Mouse (Mus musculus): Measurements from ENCODE around the gene Naa10.

Gene Naa10

DNA sequence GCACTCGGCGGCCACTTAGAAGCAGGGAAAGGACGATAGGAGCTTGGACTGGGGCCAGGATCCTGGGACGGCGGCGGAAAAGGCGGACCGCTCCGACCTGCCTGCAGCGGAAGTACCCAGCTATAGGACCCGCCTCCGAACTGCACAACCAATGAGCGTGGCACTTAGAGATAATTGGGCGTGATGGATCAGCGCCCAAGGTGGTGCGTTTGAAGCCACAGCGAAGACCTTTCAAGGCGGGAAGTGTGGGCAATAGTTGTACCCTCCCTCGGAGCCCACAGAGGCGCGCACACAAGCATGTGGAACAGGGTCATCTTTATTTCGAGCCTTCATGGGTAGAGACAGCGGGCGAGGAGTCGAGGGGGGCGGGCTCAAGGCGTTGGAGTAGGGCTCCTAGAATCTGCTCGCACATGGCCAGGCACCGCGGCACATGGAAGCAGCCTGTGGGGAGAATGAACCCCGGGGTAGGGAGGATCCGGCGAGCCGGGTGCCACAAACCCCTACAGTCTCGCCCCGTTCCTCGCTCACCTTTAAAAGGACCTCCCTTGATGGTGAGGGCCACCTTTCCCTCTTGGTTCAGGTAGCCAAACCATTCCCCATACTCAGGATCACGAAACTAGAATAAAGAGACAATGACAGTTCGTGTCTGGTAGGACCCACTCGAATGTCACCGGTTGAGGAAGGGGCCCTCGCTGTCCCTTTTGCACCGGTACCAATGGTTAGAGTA lies at the start of gene Naa10, which contains the start of gene Arhgap4:
Gene Naa10 (minus strand): TSS at position 122 of the 727 bp plus-strand sequence.
Gene Arhgap4 (minus strand): TSS at position 48 of the 727 bp plus-strand sequence.
- peak; percentile 89 for DNase-seq (ENCODE audit: low read depth, low spot score)

DNA sequence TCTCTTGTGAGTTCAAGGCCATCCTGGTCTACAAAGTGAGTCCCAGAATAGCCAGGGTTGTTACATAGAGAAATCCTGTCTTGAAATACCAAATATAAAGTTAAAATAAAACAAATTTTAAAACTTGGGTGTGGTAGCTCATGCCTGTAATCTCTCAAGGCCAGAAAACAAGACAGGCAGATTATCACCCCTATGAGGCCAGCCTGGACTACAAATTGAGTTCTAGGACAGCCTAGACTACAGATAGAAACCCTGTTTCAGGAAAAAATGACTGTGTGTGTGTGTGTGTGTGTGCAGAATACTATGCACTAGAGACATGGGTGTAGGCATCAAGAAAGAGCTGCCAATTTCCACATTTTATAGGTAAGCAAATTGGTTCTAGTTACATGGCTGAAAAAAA lies 49.0 kb upstream of the Naa10 start:
- DNase-seq (ENCODE audit: low read depth, low spot score): no peak

DNA sequence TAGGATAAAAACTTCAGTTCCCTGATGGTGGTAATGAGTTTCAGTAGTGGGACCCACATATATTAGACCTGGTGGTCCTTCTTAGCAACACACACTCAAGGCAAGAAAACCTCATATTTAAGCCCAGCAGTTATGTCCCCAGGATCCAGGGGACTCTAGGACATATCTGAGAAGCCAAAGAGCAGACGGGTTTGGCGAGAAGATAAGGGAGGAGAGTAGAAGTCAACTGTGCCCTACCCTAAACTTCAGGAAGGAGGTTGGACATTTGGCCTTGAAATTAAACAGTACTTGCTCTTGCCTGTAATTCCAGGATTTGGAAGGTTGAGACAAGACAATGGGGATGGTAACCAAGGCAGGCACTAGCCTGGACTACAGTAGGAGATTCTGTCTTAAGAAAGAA lies 48.0 kb upstream of the Naa10 start:
- DNase-seq (ENCODE audit: low read depth, low spot score): no peak

DNA sequence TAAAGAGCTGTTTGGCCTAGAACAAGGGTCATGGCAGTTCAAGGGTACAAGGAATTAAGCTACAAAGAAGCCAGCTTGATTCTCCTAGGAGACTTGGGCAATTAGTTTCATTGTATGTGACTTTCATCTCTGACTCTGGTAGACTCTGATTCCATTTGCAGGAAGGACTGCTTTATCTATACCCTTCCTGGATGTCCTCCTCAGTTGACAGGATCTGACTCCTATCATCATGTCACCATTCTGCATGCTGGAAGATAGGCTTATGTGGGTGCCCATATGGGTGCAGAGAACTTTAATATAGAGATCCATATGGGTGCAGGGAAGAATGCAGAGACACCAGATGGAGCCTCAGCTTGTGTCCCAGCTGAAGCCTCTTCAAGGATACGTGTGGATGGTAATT lies 47.4 kb upstream of the Naa10 start:
- no peak for DNase-seq (ENCODE audit: low read depth, low spot score)

DNA sequence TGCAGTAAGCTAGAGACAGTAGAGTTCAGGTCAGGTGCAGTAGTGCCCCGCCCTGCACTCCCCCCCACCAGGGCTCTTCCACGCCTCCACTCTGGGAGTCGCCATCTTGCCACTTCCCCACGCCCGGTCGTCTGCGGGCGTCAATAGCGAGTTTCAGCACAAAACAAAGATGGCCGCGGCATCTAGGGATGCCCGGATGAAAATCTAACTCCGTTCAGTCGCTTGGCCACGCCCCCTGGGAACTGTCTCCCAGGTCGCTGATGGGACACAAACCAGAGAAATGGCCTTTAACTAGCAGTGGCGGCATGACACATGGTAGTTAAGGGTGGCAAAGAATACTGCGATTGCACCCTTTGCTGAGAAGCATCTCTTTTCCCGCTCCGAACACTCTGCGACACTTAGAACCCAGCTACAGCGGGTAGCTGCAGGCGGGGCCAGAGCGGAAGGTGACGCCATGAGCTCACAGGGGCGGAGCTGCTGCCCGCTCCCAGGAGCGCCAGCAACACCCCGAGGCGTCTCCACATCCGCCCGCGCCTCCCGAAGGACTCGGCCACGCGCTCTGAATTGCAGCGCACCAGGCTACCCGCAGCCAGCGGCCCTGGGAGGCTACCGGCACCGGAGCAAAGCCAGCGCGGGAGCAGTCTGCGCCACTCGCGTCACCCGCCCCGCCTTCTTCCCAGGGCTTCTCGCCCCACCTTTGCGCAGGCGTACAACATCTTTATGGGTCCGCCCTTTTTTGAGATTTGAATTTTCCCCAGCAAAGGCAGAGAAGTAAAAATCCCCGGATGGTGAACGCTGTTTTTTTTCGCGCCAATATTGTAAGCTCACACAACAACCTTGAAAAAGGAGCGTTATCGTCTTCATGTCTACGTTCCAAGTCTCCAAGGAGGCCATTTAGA lies 45.7 kb upstream of the Naa10 start:
- DNase-seq (ENCODE audit: low read depth, low spot score): peak; percentile 93

DNA sequence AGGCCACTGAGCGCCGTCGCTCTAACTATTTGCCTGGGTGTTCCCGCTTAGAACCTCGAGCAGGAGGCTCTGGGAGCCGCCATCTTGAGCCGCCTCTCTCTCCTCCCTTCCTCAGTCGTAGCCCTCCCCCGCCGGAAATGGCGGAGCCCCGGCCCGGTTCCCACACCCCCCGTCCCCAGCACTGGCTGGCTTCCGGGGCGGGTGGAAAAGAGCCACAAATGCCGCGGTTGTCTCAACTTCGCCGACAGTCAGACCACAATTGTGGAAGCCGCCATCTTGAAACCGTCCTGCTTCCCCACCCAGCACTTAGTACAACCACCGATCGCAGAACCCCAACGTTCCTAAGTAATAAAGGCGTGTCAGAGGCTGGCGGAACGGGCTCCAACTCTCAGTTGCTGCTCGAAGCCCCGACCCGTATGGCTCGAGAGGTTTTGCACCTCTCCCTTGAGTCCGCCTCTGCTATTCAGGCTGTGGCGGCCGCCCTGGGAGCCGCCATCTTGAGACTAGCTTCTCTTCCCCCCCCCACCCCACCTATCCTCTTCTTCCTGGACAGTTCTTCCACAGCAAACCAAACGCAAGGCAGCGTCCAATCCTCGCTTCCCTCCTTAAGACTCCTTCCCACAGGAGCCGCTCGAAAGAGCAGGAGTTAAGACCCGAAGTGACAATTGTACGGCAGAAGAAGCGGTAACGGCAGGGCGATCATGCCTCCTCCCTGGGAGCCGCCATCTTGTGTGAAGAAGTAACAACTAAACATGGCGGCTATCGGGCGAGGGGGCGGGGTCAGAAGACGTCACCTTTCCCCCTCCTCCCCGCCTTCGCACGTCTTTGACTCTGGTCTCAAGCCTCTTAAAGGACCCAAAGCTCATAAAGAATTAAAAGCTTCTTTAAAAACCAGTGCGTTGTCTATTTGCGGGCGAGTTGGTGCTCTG lies 44.8 kb upstream of the Naa10 start, which contains the start of gene Hcfc1:
Gene Hcfc1 (minus strand): TSS at position 110 of the 929 bp plus-strand sequence.
- peak; percentile 80 for DNase-seq (ENCODE audit: low read depth, low spot score)

DNA sequence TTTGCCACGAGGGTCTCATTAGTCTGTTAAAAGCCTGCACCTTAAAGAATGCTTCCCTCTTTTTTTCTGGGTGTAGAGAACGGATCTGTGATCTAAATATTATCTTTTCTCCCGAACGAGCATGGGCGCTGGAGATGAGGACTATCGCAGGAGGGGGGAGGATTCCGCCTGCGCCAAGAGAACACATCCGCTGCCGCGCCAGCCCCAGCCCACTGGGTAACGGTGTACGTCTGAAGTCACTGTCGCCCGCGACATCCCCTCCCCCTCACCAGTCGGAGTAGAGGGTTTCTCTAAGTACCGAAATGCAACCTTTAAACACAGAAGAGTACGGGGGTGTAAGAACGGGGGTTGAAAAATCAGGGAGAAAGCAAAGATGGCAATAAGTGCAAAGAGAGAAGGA lies 43.6 kb upstream of the Naa10 start:
- peak; percentile 53 for DNase-seq (ENCODE audit: low read depth, low spot score)

DNA sequence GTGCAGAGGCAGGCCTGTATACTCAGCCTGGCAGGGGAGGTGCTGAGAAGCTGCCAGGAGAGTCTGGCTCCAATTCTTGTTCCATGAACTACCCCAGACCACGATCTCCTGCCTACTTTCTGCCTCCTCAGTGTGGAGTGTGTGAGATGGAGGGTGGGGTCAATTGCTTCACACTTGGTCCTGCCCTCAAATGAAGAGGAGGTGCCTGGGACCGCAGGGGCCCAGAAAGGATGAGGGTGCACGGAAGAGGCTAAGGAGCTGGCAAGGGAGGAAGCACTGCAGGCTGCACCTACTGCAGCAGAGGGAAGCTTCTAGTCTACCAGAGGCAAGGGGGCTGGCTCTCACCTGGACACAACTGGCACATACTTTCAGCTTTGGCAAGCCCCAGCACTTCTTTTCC lies 42.6 kb upstream of the Naa10 start:
- DNase-seq (ENCODE audit: low read depth, low spot score): no peak

DNA sequence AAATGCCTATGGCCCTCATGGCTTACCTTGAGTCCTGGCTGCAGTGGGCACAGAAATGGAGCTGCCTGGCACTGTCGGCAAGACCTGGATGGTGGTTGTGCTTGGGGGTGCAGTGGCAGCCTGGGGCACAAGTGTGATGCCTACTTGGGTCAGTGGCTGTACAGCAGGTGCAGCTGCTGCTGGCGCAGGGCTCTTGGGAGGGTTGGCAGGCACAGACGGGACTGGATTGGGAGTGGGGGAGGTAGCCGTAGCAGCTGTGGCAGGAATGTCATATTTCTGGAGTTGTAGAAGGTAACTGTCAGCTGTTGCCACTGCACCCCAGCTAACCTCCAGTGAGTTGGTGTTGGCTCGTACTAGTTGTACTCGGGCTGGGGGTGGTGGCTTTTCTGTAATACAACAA lies 33.2 kb upstream of the Naa10 start:
- DNase-seq (ENCODE audit: low read depth, low spot score): no peak

DNA sequence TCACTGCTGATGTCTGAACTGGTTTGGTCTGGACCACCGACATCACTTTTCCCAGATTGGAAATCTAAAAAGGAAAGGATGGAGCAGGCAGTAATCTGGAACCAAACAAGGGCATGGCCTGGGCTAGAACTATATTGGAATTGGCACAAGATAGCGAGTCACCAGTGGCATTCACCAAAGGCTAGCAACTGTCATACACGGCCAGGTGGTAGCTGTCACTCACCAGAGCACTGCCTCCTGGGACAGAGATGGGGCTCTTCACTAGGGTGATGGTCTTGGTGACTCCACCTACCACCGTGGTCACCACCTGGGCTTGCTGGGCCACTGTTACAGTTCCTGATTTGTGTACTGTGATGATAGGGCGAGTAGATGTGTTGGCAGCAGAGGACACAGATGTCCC lies 30.9 kb upstream of the Naa10 start:
- no peak for DNase-seq (ENCODE audit: low read depth, low spot score)

DNA sequence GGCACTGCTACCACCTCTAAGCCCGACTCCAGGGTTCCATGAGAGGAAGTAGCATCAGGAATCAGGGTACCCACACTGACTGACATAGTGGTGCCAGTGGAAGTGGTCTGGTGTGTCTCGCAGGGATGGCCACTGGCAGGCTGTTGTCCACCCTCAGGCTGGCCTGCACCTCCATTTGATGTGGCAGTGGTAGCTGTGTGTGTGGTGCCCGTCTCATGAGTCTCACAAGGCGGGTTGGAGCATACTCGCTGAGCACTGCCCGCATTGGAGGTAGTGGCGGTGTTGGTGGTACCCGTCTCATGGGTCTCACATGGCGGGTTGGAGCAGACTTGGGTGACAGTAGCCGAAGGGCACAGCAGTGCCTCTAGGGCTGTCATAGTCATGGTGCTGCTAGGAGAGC lies 27.6 kb upstream of the Naa10 start:
- DNase-seq (ENCODE audit: low read depth, low spot score): no peak

DNA sequence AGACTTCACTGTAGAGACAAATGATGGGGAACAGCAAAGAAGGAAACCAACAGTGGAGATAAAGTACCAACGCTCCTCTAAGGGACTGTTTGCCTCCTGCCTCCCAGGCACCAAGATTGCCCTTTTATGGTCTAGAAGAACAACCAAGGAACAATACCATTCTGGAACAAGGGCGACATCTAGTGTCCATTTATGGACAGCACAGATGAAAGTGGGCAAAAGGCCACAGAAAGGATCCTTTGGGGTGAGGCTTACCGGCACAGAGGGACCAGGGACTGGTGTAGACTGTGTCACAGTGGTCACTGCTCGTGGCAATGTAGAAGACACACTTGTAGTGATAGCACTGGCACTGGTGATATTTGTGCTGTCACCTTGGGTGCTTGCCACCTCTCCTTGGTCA lies 26.9 kb upstream of the Naa10 start:
- DNase-seq (ENCODE audit: low read depth, low spot score): no peak

DNA sequence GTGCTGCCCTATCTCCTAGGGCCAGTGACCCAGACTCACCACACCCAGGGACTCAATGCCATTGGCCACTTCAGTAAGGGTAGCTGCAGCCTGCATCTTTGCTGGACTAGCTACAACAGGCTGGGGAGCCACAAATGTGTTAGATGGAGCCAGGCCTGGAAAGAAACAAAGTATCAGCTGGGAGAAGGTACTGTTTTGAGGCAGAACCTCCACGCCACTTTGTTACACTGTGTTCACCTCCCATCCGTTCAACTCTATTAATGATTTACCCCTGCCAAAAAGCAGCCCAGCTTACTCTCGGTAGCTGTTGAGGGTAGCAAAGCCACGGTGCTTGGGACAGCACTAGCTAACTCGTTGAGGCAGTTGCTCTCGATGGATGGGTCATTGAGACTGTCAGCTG lies 25.2 kb upstream of the Naa10 start:
- no peak for DNase-seq (ENCODE audit: low read depth, low spot score)

DNA sequence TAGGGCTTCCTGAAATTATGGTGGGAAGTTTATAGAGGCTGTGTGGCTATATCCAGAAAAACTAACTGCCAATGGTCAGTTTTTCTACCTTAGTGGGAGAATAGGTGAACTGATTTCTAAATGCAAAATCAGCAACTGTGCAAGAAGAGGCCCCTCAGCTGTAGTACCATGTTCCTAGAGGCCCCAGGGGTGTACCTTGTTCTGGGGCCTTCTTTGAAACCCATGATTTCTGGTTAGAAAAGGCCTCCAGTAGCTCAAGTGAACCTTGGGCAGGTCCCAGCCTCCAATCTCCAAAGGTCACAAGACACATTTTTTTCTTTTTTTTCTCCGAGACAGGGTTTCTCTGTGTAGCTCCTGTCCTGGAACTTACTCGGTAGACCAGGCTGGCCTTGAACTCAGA lies 20.6 kb upstream of the Naa10 start:
- no peak for DNase-seq (ENCODE audit: low read depth, low spot score)

DNA sequence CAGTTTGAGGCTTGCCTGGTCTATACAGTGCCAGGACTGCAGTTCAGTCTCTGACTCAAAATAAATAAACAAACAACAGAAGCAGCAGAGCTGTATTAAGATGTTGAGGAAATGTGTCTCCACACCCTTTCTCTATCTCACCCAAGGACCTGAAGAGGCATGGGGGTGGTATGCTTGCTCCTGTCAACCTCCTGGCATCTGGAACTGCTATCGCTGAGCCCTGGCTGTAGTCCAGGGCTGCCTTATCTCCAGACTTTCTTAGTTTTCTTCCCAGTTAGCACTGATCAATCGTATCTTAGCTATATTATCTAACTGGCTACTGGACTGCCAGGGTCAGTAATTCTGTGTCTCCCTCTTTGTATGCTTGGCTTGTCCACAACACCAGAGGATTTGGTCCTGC lies 20.1 kb upstream of the Naa10 start:
- no peak for DNase-seq (ENCODE audit: low read depth, low spot score)

DNA sequence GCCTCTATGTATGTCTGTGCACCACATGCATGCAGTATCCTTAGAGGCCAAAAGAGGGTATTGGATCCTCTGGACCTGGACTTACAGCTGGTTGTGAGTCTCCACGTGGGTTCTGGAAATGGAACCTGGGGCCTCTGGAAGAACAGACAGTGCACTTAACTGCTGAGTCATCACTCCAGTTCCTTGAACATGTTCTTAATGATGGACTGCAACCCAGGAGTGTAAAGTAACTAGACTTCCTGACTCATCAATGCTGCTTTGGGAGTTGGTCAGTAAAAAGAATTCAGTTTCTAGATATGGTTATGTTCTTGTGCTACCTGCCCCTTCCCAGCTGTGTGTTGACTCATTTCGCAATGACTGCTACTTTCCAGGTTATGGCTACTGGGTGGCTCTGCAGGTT lies 10.1 kb upstream of the Naa10 start:
- DNase-seq (ENCODE audit: low read depth, low spot score): no peak

DNA sequence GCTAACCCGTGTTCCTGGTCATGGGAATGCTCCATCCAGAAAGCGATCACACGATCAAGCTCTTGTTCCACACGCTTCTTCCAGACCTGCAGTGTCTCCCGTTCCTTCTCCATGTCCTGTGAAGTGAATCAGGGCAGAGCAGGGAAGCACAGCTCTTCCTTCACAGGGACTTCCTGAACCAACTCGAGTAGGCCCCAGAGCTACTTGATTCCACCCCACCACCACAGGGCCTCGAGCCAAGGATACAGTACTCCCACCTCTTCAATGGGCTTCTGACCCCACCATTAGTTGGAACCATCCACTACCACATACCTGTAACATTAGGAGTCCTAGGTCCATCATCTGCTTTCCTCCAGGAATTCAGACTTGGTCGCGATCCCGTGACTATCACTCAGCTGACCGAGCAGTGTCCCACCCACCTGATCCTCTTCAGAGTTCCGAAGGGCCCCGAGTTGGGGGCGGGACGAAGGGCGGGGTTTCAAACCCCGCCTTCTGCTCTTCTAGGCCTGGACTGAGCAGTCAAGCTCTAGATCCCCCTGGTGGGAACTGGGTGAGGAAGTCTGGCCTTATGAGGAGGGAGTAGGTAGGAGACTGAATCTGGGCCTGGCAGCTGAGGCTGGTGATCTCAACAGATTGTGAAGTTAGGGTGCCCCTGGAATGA lies 8.8 kb upstream of the Naa10 start, which contains the start of gene Renbp:
Gene Renbp (minus strand): TSS at position 449 of the 661 bp plus-strand sequence.
- no peak for DNase-seq (ENCODE audit: low read depth, low spot score)

DNA sequence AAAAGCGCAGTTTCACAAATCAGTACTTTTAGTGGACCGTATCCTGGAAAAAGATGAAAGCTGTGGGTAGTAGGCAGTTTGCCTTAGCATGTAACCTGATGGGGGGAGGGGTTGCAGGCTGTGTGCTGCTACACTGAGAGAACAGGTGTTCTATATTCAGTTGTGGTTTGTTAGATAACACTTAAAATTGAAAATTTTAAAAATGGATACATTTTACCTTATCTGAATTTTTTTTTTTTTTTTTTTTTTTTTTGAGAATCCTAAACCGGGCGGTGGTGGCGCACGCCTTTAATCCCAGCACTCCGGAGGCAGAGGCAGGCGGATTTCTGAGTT lies 772 bp upstream of the Naa10 start:
- no peak for DNase-seq (ENCODE audit: low read depth, low spot score)

DNA sequence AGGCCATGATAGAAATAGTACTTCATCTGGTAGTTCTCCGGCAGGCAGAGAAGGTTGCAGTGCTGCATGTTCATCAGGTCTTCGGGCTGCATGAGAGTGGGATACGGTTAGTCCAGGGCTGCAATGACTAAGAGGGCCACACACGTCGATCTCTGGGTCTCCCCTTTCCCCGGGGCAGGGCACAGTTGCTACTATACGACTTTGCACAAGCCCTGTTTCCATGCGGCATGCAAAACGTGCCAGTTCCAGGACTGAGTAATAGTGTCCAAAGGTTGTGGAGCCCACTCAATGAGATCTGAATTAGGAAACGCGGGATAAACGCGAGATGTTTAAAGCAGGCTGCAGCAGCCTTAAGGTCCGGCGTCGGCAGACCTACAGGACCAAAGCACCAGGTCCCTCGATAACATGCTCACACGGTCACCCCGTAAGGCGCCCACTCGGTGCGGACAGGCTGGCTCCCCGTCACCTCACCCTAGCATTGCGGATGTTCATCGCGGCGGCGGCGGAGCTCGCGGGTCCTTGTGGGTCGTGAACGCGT lies 390 bp downstream of the Naa10 start:
- no peak for DNase-seq (ENCODE audit: low read depth, low spot score)

DNA sequence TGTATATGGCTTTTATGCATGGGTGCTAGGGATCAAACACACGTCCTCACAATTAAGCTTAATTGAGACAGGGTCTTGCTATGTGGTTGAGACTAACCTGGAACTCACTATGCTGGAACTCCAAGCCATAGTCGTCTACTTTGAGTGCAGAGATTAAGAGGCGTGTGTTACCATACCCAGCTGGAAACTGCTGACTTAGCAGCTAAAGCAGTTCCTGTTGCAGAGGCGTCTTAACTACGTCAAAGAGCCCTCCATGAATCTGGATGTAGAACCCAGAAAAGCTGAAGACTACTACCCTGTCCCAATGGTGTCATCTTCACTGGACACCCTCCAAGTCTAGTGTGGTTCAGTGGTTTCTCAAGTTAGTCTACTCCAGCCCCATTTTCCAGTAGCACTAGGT lies 3.1 kb downstream of the Naa10 start:
- no peak for DNase-seq (ENCODE audit: low read depth, low spot score)

DNA sequence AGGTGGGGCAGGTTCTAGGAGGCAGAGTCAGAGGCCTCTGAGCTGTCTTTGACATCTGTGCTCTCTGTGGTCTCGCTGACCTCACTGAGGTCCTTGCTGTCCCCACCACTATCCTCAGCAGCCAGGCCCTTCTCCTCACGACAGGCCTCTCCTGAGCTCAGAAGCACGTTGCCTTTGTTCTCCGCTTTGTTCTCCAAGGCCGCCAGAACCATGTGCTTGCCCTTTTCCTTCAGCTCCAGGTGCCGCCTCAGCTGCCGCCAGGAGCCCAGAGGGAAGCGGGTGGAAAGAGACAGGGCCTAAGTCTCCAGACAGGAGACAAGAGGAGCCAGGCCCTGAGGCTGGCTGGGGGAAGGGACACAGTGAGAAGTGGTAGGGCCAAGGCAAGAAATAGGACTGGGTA lies 4.8 kb downstream of the Naa10 start:
- no peak for DNase-seq (ENCODE audit: low read depth, low spot score)

Data from telencephalon, adult 2 months (tissue).